Mouse (Mus musculus) erythroblast, adult 5-6 weeks (primary cell): ENCODE data around the gene Fxn. TPM values are rescaled to one million over a fixed set of nuclear protein-coding genes. Genes with fewer than 3 reads are reported as not detected.

Source experiments
- ATAC-seq: replicated peaks from 2 replicates; pipeline ENCODE4 v1.8.0; 2016; ENCODE audit warnings: moderate number of reproducible peaks, mild to moderate bottlenecking, moderate TSS enrichment, inconsistent platforms; ENCODE audit not compliant: poor library complexity, low FRiP score, severe bottlenecking
- total RNA-seq, 2 experiments: library from RNA; stranded (forward) in 1 of 2; stranded (reverse) in 1 of 2; fragments of 150-400 nt in 1 of 2; fragments of 200-764, 138-1000 nt in 1 of 2; gene quantifications; 2 replicates each; pipeline versions ENCODE4 v1.2.3 to v1.2.4; 2015 to 2017; ENCODE audit warnings: low replicate concordance in 2 of 2

The Fxn gene
- total RNA-seq, 2 experiments from 2014 or later, result 3.0 to 19.2 TPM

GRCm38 (mm10) chr19:24302198-24302597, 21.8 kb upstream of the Fxn start:
- no peak for ATAC-seq

GRCm38 (mm10) chr19:24301768-24302148, 21.4 kb upstream of the Fxn start:
- ATAC-seq, result no peak

- ATAC-seq, result peak; percentile 80
Observed at GRCm38 (mm10) chr19:24300994-24301767, 20.8 kb upstream of the Fxn start.

- ATAC-seq, result no peak
Observed at GRCm38 (mm10) chr19:24293537-24293936, 13.1 kb upstream of the Fxn start.

- 0 out of 2 replicates have a peak, but pooled peaks have one; percentile 35 for ATAC-seq
Observed at GRCm38 (mm10) chr19:24284187-24284586, 3.8 kb upstream of the Fxn start.

- no peak for ATAC-seq
Observed at GRCm38 (mm10) chr19:24281288-24281980, 1.0 kb upstream of the Fxn start.

GRCm38 (mm10) chr19:24279706-24280600, 452 bp downstream of the Fxn start:
- peak; percentile 67 for ATAC-seq

GRCm38 (mm10) chr19:24278859-24279258, 1.5 kb downstream of the Fxn start:
- no peak for ATAC-seq

- ATAC-seq, result peak; percentile 42; the same call in 1 of the 2 replicates
Observed at GRCm38 (mm10) chr19:24274281-24274680, 6.1 kb downstream of the Fxn start.

GRCm38 (mm10) chr19:24271746-24272426, 8.5 kb downstream of the Fxn start:
- ATAC-seq, result peak; percentile 95

- no peak for ATAC-seq
Observed at GRCm38 (mm10) chr19:24271326-24271725, 9.1 kb downstream of the Fxn start.

GRCm38 (mm10) chr19:24268531-24268930, 11.9 kb downstream of the Fxn start:
- no peak for ATAC-seq

GRCm38 (mm10) chr19:24266046-24266830, 14.2 kb downstream of the Fxn start:
- no peak for ATAC-seq

GRCm38 (mm10) chr19:24264991-24265390, 15.4 kb downstream of the Fxn start:
- peak; percentile 95 for ATAC-seq

- ATAC-seq, result no peak
Observed at GRCm38 (mm10) chr19:24262736-24263135, 17.7 kb downstream of the Fxn start.

GRCm38 (mm10) chr19:24259390-24260351, 20.7 kb downstream of the Fxn start:
- ATAC-seq, result no peak

GRCm38 (mm10) chr19:24258368-24258767, 22.0 kb downstream of the Fxn start:
- ATAC-seq, result no peak

- no peak for ATAC-seq
Observed at GRCm38 (mm10) chr19:24257962-24258361, 22.4 kb downstream of the Fxn start.
